ENCODE assay signal across 8 mouse cellular contexts in genomic region chr11:118248150-118249011, GRCm38 (mm10). TPM values are rescaled to one million over a fixed set of nuclear protein-coding genes. Genes with fewer than 3 reads are reported as not detected.
DNase-seq lines count a peak whose midpoint lies in the region; ATAC-seq lines count a peak whose summit lies in the region.

Cyth1 (minus strand) TSS chr11:118248592.

- peak; percentile 100 for DNase-seq in adrenal gland, adult (ENCODE audit: inconsistent age in 2 of 2, low spot score in 1 of 2)
- DNase-seq in embryo, embryonic 10.5 days (ENCODE audit: low spot score): peak; percentile 100
- peak; percentile 99 for DNase-seq in gastrocnemius, postnatal 14 days
- peak; percentile 97 to 98 for DNase-seq in left cerebral cortex, postnatal 10 days (ENCODE audit: extremely low spot score in 1 of 2, low spot score in 2 of 2)
- DNase-seq in right cerebral cortex, postnatal 25 days: peak; percentile 98
- DNase-seq in urinary bladder, postnatal 4 days (ENCODE audit: low spot score in 2 of 2): peak; percentile 99 to 100

- peak; percentile 84 for ATAC-seq in inflammation-experienced regulatory T-cells, adult 6 months
- ATAC-seq in megakaryocyte-erythroid progenitor cell, adult 5-6 weeks (replicated peaks; ENCODE audit: low FRiP score, low TSS enrichment, poor library complexity, severe bottlenecking): peak; percentile 90

- intact Hi-C loops in gastrocnemius, postnatal 14 days (cut with DNase I; ENCODE audit: low total_unique reads): no loop called here
- intact Hi-C loops in left cerebral cortex, postnatal 10 days (cut with DNase I): no loop called here

RNA-seq across cellular contexts. Expression of gene Cyth1, which starts in this region (rescaled TPM):
- 10 to 100 TPM; 23.3 to 31.2 TPM for total RNA-seq in gastrocnemius, postnatal 14 days (2021)
- 10 to 100 TPM; 33.8 to 51.6 (median 41.7) TPM for polyA plus RNA-seq in inflammation-experienced regulatory T-cells, adult 6 months (2017; shearing (Covaris generic))
- 10 to 100 TPM; 64.2 to 66.8 TPM for total RNA-seq in left cerebral cortex, postnatal 10 days (2021)
- 6.8 and 14.3 TPM in 2 replicates for total RNA-seq in megakaryocyte-erythroid progenitor cell, adult 5-6 weeks (2014; fragmentation: Nextera tagmentation)
- 11.2 and 17.7 TPM in 2 replicates for total RNA-seq in megakaryocyte-erythroid progenitor cell, adult 5-6 weeks (2017)

Comparison
In these comparisons a context has a peak if more than half of its experiments do, and no peak if none do; other contexts are left out.
1. Peak in every context shown above with its lines: DNase-seq and ATAC-seq.